Mouse (Mus musculus) forebrain, embryonic 16.5 days (tissue): ENCODE data around the gene Map3k14. TPM values are rescaled to one million over a fixed set of nuclear protein-coding genes. Genes with fewer than 3 reads are reported as not detected.

Experiments
- ATAC-seq: fragments of 200-750 bp; cut with Nextera tagmentation; 2 replicates; pipeline ENCODE4 v1.8.0; 2017; ENCODE audit warnings: mild to moderate bottlenecking, moderate library complexity
- H3K27ac ChIP-seq: fragments of 300-500 bp; sonication (generic); 2 replicates; pipeline ENCODE4 v1.5.1; 2014; ENCODE audit warnings: low read length, control low read depth
- H3K27me3 ChIP-seq: fragments of 300-500 bp; sonication (generic); replicated peaks from 2 replicates; pipeline ENCODE4 v1.6.1; 2014; ENCODE audit warnings: low read length; ENCODE audit not compliant: control insufficient read depth, insufficient read depth
- H3K36me3 ChIP-seq: fragments of 300-500 bp; sonication (generic); 2 replicates; pipeline ENCODE4 v1.6.1; 2014; ENCODE audit not compliant: control insufficient read depth, insufficient read depth
- H3K4me1 ChIP-seq: fragments of 300-500 bp; sonication (generic); replicated peaks from 2 replicates; pipeline ENCODE4 v1.6.1; 2014; ENCODE audit warnings: low read length; ENCODE audit not compliant: control insufficient read depth, insufficient read depth
- H3K4me2 ChIP-seq: fragments of 300-500 bp; sonication (generic); 2 replicates; pipeline ENCODE4 v1.6.1; 2014; ENCODE audit warnings: mild to moderate bottlenecking, low read length, control low read depth
- H3K4me3 ChIP-seq: fragments of 300-500 bp; sonication (generic); replicated peaks from 2 replicates; pipeline ENCODE4 v1.5.1; 2014; ENCODE audit warnings: mild to moderate bottlenecking, low read length, control low read depth
- H3K9ac ChIP-seq: fragments of 300-500 bp; sonication (generic); replicated peaks from 2 replicates; pipeline ENCODE4 v1.6.1; 2014; ENCODE audit warnings: low read depth, low read length, control low read depth
- H3K9me3 ChIP-seq: fragments of 300-500 bp; sonication (generic); 2 replicates; pipeline ENCODE4 v1.6.1; 2016; ENCODE audit warnings: low read length; ENCODE audit not compliant: control insufficient read depth
- WGBS: fragments of 180-500 bp; shearing (Covaris S2); extraction: QIAGEN DNeasy Blood & Tissue Kit; methylation state at CpG from one replicate; pipeline ENCODE4 v1.1.7; 2014; 5-methylcytosine and 5-hydroxymethylcytosine counted together
- polyA plus RNA-seq: library from polyadenylated mRNA; unstranded; fragments of >200 nt; fragmentation: Nextera tagmentation; extraction: Ambion mirVana; gene quantifications from 2 replicates; pipeline ENCODE4 v1.2.1, GENCODE M21; 2015

Gene Map3k14
- polyA plus RNA-seq, 1 experiment from 2014 or later, result 4.8 TPM

DNA sequence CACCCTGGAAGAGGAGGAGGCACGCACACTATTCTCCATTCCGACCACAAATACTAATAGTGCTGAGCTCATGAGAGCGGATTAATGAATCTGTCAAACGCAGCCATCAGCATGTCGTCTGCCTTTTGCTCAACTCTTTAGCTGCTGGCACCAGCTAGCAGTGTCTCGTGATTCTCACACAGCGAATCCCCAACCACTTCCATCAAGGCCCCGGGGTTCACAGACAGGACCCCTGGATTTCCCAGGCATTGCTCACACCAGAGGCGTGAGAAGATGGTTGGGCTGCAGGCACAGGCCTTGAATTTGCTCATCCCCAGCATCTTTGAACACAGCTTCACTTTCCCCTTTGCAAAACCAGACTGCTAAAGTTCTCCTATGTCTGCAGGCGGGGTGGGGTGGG lies 18.0 kb upstream of the Map3k14 start:
- Histone ChIP-seq H3K4me2 (no peak overlapping the region), H3K27ac (no peak overlapping the region), H3K9ac (no peak overlapping the region), H3K27me3 (no peaks in the 10 kb centered on the region), H3K4me1 (no peaks in the 10 kb centered on the region), H3K9me3 (no peaks in the 10 kb centered on the region), H3K4me3 (no peak overlapping the region), H3K36me3 (no peaks in the 10 kb centered on the region)
- no peak for ATAC-seq
- WGBS, result 86% methylated on average over 10 of the region's 10 CpGs

GRCm38 (mm10) chr11:103281784-103282183 lies 14.5 kb upstream of the Map3k14 start:
- no peaks in the 10 kb centered on the region for H3K27me3 ChIP-seq
- 79% methylated on average over 7 of the region's 7 CpGs for WGBS
- H3K36me3 ChIP-seq, result no peaks in the 10 kb centered on the region
- ATAC-seq, result no peak
- H3K27ac ChIP-seq, result no peak overlapping the region
- no peak overlapping the region for H3K4me2 ChIP-seq
- no peaks in the 10 kb centered on the region for H3K9me3 ChIP-seq
- no peak overlapping the region for H3K9ac ChIP-seq
- H3K4me3 ChIP-seq, result no peak overlapping the region
- no peaks in the 10 kb centered on the region; the same call in 1 of the 2 replicates for H3K4me1 ChIP-seq

GRCm38 (mm10) chr11:103276450-103276849 lies 9.2 kb upstream of the Map3k14 start:
- H3K36me3 ChIP-seq, result no peaks in the 10 kb centered on the region
- H3K4me1 ChIP-seq, result no peaks in the 10 kb centered on the region; the same call in 1 of the 2 replicates
- H3K27me3 ChIP-seq, result no peaks in the 10 kb centered on the region
- 91% methylated on average over 8 of the region's 8 CpGs for WGBS
- no peak overlapping the region for H3K4me3 ChIP-seq
- H3K9me3 ChIP-seq, result no peaks in the 10 kb centered on the region
- no peak overlapping the region for H3K27ac ChIP-seq
- H3K4me2 ChIP-seq, result no peak overlapping the region
- no peak for ATAC-seq
- no peak overlapping the region for H3K9ac ChIP-seq

DNA sequence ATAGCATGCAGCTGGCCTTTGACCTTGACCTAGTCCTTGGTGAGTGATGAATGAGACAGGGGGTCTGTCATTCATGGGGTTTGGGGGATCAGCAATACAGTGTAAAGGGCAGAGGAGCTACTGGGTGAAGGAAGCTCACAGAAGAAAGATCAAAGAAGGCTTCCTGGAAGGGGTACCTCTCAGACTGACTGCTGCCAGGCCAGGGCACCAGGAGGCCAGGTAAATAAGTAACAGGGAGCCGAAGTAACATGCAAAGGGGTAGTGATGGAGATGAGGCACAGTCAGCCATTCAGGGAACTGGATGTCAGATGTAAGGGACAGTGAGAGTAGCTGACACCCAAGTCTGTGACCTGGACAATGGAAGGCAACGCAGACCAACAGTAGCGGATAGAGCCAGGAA lies 5.6 kb upstream of the Map3k14 start:
- H3K27ac ChIP-seq, result no peak overlapping the region
- ATAC-seq, result no peak
- WGBS, result 93% methylated on average over 3 of the region's 3 CpGs

GRCm38 (mm10) chr11:103271979-103272378 lies 4.7 kb upstream of the Map3k14 start:
- Histone ChIP-seq H3K9me3 (no peaks in the 10 kb centered on the region), H3K4me1 (peaks cover 10% of the 10 kb centered on the region), H3K27me3 (no peaks in the 10 kb centered on the region), H3K27ac (no peak overlapping the region), H3K36me3 (no peaks in the 10 kb centered on the region), H3K4me2 (no peak overlapping the region), H3K9ac (no peak overlapping the region), H3K4me3 (no peak overlapping the region)
- ATAC-seq, result no peak
- 79% methylated on average over 6 of the region's 6 CpGs for WGBS

More for the DNA sequence above, 5.6 kb upstream of the Map3k14 start:
- no peak overlapping the region for H3K4me2 ChIP-seq
- no peaks in the 10 kb centered on the region for H3K9me3 ChIP-seq
- no peak overlapping the region for H3K4me3 ChIP-seq
- no peaks in the 10 kb centered on the region for H3K27me3 ChIP-seq
- H3K36me3 ChIP-seq, result no peaks in the 10 kb centered on the region
- no peak overlapping the region for H3K9ac ChIP-seq
- peaks cover 8% of the 10 kb centered on the region for H3K4me1 ChIP-seq

- H3K4me2 ChIP-seq, result no peak overlapping the region
- H3K4me1 ChIP-seq, result peaks cover 34% of the 10 kb centered on the region
- H3K36me3 ChIP-seq, result no peaks in the 10 kb centered on the region
- H3K9ac ChIP-seq, result no peak overlapping the region
- H3K9me3 ChIP-seq, result no peaks in the 10 kb centered on the region
- no peak overlapping the region for H3K27ac ChIP-seq
- H3K4me3 ChIP-seq, result no peak overlapping the region
- ATAC-seq, result no peak
- H3K27me3 ChIP-seq, result no peaks in the 10 kb centered on the region
- 76% methylated on average over 5 of the region's 5 CpGs for WGBS
These were observed 2.2 kb upstream of the Map3k14 start for GRCm38 (mm10) chr11:103269426-103269825.

DNA sequence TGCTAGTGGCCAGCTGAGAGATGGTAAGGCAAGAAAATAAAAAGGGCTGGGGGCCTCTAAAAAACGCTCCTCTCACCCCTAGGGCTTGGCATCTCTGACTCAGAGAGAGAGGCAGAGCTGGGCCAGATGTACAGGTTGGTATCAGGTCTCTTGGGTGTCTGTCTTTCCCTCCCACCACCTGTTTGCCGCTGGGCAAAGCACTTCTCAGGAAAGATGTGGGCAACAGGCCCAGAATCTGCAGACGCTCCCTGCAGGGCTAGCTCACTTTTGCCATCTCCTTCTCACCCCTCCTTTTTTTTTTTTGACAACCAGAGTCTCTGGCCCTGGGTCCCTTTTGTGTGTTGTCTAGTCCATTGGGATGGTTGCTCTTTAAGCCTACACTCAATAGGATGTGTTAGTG lies 1.6 kb upstream of the Map3k14 start:
- Histone ChIP-seq H3K9ac (no peak overlapping the region), H3K4me2 (no peak overlapping the region), H3K4me1 (peaks cover 36% of the 10 kb centered on the region), H3K4me3 (no peak overlapping the region), H3K27me3 (no peaks in the 10 kb centered on the region), H3K27ac (no peak overlapping the region), H3K36me3 (no peaks in the 10 kb centered on the region), H3K9me3 (no peaks in the 10 kb centered on the region)
- WGBS, result 78% methylated on average over 3 of the region's 3 CpGs
- no peak for ATAC-seq

DNA sequence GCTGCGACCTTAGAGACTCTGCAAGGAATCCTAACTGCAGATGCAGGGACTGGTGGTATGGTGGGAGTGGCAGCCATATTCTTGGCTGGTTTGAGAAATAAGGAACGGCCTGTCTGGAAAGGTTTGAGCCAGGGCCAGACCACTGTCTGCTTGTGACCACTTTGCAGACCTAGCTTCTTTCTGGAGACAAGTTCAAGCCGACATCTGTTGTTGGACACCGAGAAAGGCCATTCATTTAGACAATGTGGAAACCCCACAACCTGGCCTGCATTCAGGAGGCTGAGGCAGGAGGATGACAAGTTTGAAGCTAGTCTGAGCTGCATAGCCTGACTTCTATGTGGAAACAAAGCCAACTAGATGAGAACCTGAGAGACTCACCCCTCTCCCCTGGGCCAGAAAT lies 1.1 kb upstream of the Map3k14 start:
- H3K27me3 ChIP-seq, result no peaks in the 10 kb centered on the region
- no peaks in the 10 kb centered on the region for H3K36me3 ChIP-seq
- no peak overlapping the region; the same call in 1 of the 2 replicates for H3K9ac ChIP-seq
- H3K4me2 ChIP-seq, result no peak overlapping the region; the same call in 1 of the 2 replicates
- 70% methylated on average over 4 of the region's 4 CpGs for WGBS
- peaks cover 40% of the 10 kb centered on the region for H3K4me1 ChIP-seq
- no peaks in the 10 kb centered on the region for H3K9me3 ChIP-seq
- no peak for ATAC-seq
- H3K4me3 ChIP-seq, result no peak overlapping the region; the same call in 1 of the 2 replicates
- H3K27ac ChIP-seq, result peak overlapping the region; percentile 74

GRCm38 (mm10) chr11:103266729-103267345 lies 435 bp downstream of the Map3k14 start:
- no peaks in the 10 kb centered on the region for H3K9me3 ChIP-seq
- peak overlapping the region; percentile 74 for H3K27ac ChIP-seq
- H3K27me3 ChIP-seq, result no peaks in the 10 kb centered on the region
- under 1% methylated on average over 42 of the region's 42 CpGs for WGBS
- H3K4me1 ChIP-seq, result peaks cover 45% of the 10 kb centered on the region
- H3K36me3 ChIP-seq, result no peaks in the 10 kb centered on the region
- H3K4me2 ChIP-seq, result peak overlapping the region; percentile 85
- peak overlapping the region; percentile 75 for H3K9ac ChIP-seq
- peak; percentile 63; the same call in 1 of the 2 replicates for ATAC-seq
- H3K4me3 ChIP-seq, result peak overlapping the region; percentile 75

DNA sequence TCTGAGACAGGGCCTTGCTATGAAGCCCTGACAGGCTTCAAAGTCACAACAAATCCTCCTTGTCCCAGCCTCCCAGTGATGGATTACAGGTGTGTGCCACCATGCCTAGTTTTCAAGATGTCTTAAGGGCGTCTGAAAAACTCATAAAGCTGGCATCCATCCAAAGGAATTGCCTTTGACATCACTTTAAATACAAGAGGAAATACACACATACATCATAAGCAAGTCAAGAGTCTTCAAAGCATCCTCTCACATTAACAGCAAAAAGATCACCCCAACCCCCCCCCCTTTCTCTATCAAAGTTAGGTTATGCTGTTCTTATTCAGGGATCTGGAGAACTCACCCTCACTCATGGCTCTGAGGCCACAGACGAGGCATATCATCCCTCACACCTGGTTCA lies 1.4 kb downstream of the Map3k14 start:
- peaks cover 45% of the 10 kb centered on the region for H3K4me1 ChIP-seq
- no peaks in the 10 kb centered on the region for H3K36me3 ChIP-seq
- H3K9ac ChIP-seq, result no peak overlapping the region
- no peaks in the 10 kb centered on the region for H3K9me3 ChIP-seq
- ATAC-seq, result no peak
- no peak overlapping the region for H3K27ac ChIP-seq
- WGBS, result 52% methylated on average over 2 of the region's 2 CpGs
- no peak overlapping the region for H3K4me3 ChIP-seq
- H3K27me3 ChIP-seq, result no peaks in the 10 kb centered on the region
- peak overlapping the region; percentile 85 for H3K4me2 ChIP-seq
